Mouse (Mus musculus): ENCODE data around the gene Ahnak2. TPM values are rescaled to one million over a fixed set of nuclear protein-coding genes. Genes with fewer than 3 reads are reported as not detected.
A peak's percentile ranks its signal among the peaks of the same experiment; 100 is the strongest.

Ahnak2 gene
- polyA plus RNA-seq, 2 experiments: 0.06 to 0.13 TPM

GRCm38 (mm10) chr12:112835046-112835445 lies 32.6 kb upstream of the Ahnak2 start:
- DNase-seq (ENCODE audit: low read depth in 3 of 3, low spot score in 3 of 3): no peak
- Histone ChIP-seq H3K9ac (replicated peaks) (no peak overlapping the region), H3K4me1 (replicated peaks; ENCODE audit: control insufficient read depth in 2 of 2, insufficient read depth in 2 of 2, low read length in 1 of 2) (peaks cover 7 to 9% of the 10 kb centered on the region in 2 experiments), H3K27me3 (ENCODE audit: control insufficient read depth, insufficient read depth, low read length) (no peaks in the 10 kb centered on the region), H3K9me3 (ENCODE audit: control insufficient read depth, low read length) (no peaks in the 10 kb centered on the region), H3K4me2 (ENCODE audit: low read depth) (no peak overlapping the region), H3K4me3 (ENCODE audit: insufficient read depth in 1 of 2, low read depth in 2 of 2, low read length in 2 of 2) (no peak overlapping the region), H3K36me3 (replicated peaks; ENCODE audit: control insufficient read depth, insufficient read depth, low read depth) (no peaks in the 10 kb centered on the region), H3K27ac (no peak overlapping the region)
- TF ChIP-seq EP300 (IDR thresholded peaks at IDR 0.05; ENCODE audit: low read depth) (no peak), CTCF (IDR thresholded peaks at IDR 0.05; ENCODE audit: low read depth) (no peak)
- no peak for ATAC-seq (ENCODE audit: insufficient read depth)
- 64% methylated on average over 2 of the region's 2 CpGs for WGBS (ENCODE audit: insufficient replicate concordance)

DNA sequence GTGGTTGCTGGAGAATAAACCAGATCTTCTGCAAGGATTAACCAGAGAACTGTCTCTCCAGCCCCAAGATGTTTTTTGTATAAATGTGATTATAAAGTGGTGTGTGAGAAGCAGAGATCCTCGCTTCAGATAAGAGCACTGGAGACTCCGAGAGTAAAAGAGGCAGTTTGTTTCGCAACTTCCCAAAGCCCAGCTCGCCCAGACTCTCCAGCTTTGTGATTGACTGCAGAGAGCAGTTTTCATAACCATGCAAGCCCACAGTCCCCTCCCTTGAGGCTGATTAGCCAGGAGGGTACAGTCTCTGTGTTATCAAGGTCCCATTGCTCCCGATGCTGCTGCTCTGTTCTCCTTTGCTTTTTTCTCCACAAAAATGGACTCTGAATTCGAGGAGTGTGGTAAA lies 31.1 kb upstream of the Ahnak2 start:
- peaks cover 8 to 12% of the 10 kb centered on the region in 2 experiments for H3K4me1 ChIP-seq (replicated peaks; ENCODE audit: control insufficient read depth in 2 of 2, insufficient read depth in 2 of 2, low read length in 1 of 2)
- no peak overlapping the region for H3K9ac ChIP-seq (replicated peaks)
- H3K27me3 ChIP-seq (ENCODE audit: control insufficient read depth, insufficient read depth, low read length): no peaks in the 10 kb centered on the region
- no peaks in the 10 kb centered on the region for H3K36me3 ChIP-seq (replicated peaks; ENCODE audit: control insufficient read depth, insufficient read depth, low read depth)
- no peak overlapping the region for H3K27ac ChIP-seq
- no peak overlapping the region for H3K4me2 ChIP-seq (ENCODE audit: low read depth)
- no peaks in the 10 kb centered on the region for H3K9me3 ChIP-seq (ENCODE audit: control insufficient read depth, low read length)
- TF ChIP-seq CTCF (IDR thresholded peaks at IDR 0.05; ENCODE audit: low read depth) (no peak), EP300 (IDR thresholded peaks at IDR 0.05; ENCODE audit: low read depth) (no peak)
- no peak overlapping the region for H3K4me3 ChIP-seq (ENCODE audit: insufficient read depth in 1 of 2, low read depth in 2 of 2, low read length in 2 of 2)
- DNase-seq (ENCODE audit: low read depth in 3 of 3, low spot score in 3 of 3) (no peak), ATAC-seq (ENCODE audit: insufficient read depth) (no peak)
- WGBS (ENCODE audit: insufficient replicate concordance): 7% methylated on average over 6 of the region's 6 CpGs

DNA sequence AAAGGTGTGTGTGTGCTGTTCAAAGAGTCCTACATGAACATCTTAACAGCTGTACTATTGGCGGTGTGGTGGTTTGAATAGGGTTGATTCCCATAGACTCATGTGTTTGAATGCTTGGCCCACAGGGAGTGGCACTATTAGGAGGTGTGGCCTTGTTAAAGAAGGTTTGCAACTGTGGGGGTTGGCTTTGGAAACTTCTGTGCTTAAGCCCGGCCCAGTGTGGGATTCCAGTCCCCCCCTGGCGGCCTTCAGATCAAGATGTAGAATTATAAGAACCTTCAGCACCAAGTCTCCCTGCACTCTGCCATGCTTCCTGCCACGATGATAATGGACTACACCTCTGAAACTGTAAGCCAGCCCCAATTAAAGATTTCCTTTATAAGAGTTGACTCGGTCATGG lies 30.0 kb upstream of the Ahnak2 start:
- TF ChIP-seq EP300 (IDR thresholded peaks at IDR 0.05; ENCODE audit: low read depth) (no peak), CTCF (IDR thresholded peaks at IDR 0.05; ENCODE audit: low read depth) (no peak)
- Histone ChIP-seq H3K4me3 (ENCODE audit: insufficient read depth in 1 of 2, low read depth in 2 of 2, low read length in 2 of 2) (no peak overlapping the region), H3K36me3 (replicated peaks; ENCODE audit: control insufficient read depth, insufficient read depth, low read depth) (peaks cover 6% of the 10 kb centered on the region), H3K4me1 (replicated peaks; ENCODE audit: control insufficient read depth in 2 of 2, insufficient read depth in 2 of 2, low read length in 1 of 2) (peaks cover 11 to 18% of the 10 kb centered on the region in 2 experiments), H3K27me3 (ENCODE audit: control insufficient read depth, insufficient read depth, low read length) (no peaks in the 10 kb centered on the region), H3K9ac (replicated peaks) (no peak overlapping the region), H3K9me3 (ENCODE audit: control insufficient read depth, low read length) (no peaks in the 10 kb centered on the region), H3K4me2 (ENCODE audit: low read depth) (no peak overlapping the region), H3K27ac (no peak overlapping the region)
- DNase-seq (ENCODE audit: low read depth in 3 of 3, low spot score in 3 of 3) (no peak), ATAC-seq (ENCODE audit: insufficient read depth) (no peak)
- 70% methylated on average over 5 of the region's 5 CpGs for WGBS (ENCODE audit: insufficient replicate concordance)

DNA sequence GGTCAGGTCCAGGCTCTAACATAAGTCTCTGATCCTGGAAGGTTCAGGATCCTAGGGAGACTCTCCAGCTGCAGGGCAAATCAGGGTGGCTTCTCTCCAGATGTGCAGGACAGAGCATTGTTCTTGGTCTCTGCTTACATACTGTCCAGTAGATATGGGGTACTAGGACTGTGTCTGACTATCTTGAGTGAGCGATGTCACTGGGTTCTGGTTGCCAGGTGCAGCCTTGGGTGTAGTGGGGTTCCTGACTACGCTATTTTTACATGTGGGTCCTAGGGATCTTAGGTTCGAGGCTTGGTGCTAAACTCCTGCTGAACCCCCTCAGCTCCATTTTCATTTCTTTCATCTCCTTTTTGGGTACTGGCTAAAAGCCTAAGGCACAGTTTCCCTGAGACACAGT lies 28.1 kb upstream of the Ahnak2 start:
- Histone ChIP-seq H3K4me3 (ENCODE audit: insufficient read depth in 1 of 2, low read depth in 2 of 2, low read length in 2 of 2) (peak overlapping the region; percentile 84 to 90), H3K36me3 (replicated peaks; ENCODE audit: control insufficient read depth, insufficient read depth, low read depth) (peaks cover 23% of the 10 kb centered on the region), H3K4me1 (replicated peaks; ENCODE audit: control insufficient read depth in 2 of 2, insufficient read depth in 2 of 2, low read length in 1 of 2) (peaks cover 24 to 36% of the 10 kb centered on the region in 2 experiments), H3K27me3 (ENCODE audit: control insufficient read depth, insufficient read depth, low read length) (no peaks in the 10 kb centered on the region), H3K9me3 (ENCODE audit: control insufficient read depth, low read length) (no peaks in the 10 kb centered on the region), H3K9ac (replicated peaks) (peak overlapping the region; percentile 84), H3K4me2 (ENCODE audit: low read depth) (peak overlapping the region; percentile 82), H3K27ac (no peak overlapping the region; the same call in 1 of the 2 replicates)
- ATAC-seq (ENCODE audit: insufficient read depth) (no peak), DNase-seq (ENCODE audit: low read depth in 3 of 3, low spot score in 3 of 3) (no peak)
- WGBS (ENCODE audit: insufficient replicate concordance): 68% methylated on average over 3 of the region's 3 CpGs
- no peak for TF ChIP-seq EP300 (IDR thresholded peaks at IDR 0.05; ENCODE audit: low read depth)
- TF ChIP-seq CTCF (IDR thresholded peaks at IDR 0.05; ENCODE audit: low read depth): no peak

GRCm38 (mm10) chr12:112830141-112830540 lies 27.7 kb upstream of the Ahnak2 start:
- Histone ChIP-seq H3K27ac (peak overlapping the region; percentile 61), H3K4me2 (ENCODE audit: low read depth) (peak overlapping the region; percentile 82), H3K36me3 (replicated peaks; ENCODE audit: control insufficient read depth, insufficient read depth, low read depth) (peaks cover 27% of the 10 kb centered on the region), H3K4me3 (ENCODE audit: insufficient read depth in 1 of 2, low read depth in 2 of 2, low read length in 2 of 2) (peak overlapping the region; percentile 84 to 90), H3K9ac (replicated peaks) (peak overlapping the region; percentile 84), H3K27me3 (ENCODE audit: control insufficient read depth, insufficient read depth, low read length) (no peaks in the 10 kb centered on the region), H3K4me1 (replicated peaks; ENCODE audit: control insufficient read depth in 2 of 2, insufficient read depth in 2 of 2, low read length in 1 of 2) (peaks cover 26 to 36% of the 10 kb centered on the region in 2 experiments), H3K9me3 (ENCODE audit: control insufficient read depth, low read length) (no peaks in the 10 kb centered on the region)
- 14% methylated on average over 2 of the region's 2 CpGs for WGBS (ENCODE audit: insufficient replicate concordance)
- DNase-seq (ENCODE audit: low read depth in 3 of 3, low spot score in 3 of 3) (no peak), ATAC-seq (ENCODE audit: insufficient read depth) (no peak)
- no peak for TF ChIP-seq EP300 (IDR thresholded peaks at IDR 0.05; ENCODE audit: low read depth)
- no peak for TF ChIP-seq CTCF (IDR thresholded peaks at IDR 0.05; ENCODE audit: low read depth)

Measured in liver, embryonic 14.5 days (tissue).